Mouse (Mus musculus) heart, embryonic 11.5 days (tissue): ENCODE results near the gene Inpp4a. TPM values are rescaled to one million over a fixed set of nuclear protein-coding genes. Genes with fewer than 3 reads are reported as not detected.
A peak's percentile ranks its signal among the peaks of the same experiment; 100 is the strongest.

Experiments
- ATAC-seq: fragments of 200-750 bp; cut with Nextera tagmentation; replicated peaks from 2 replicates; pipeline ENCODE4 v1.8.0; 2017; ENCODE audit warnings: moderate library complexity; ENCODE audit not compliant: insufficient number of reproducible peaks, low FRiP score, low TSS enrichment
- H3K27ac ChIP-seq: fragments of 300-500 bp; sonication (generic); 2 replicates; pipeline ENCODE4 v1.5.1; 2014; ENCODE audit warnings: mild to moderate bottlenecking, low read depth, low read length
- H3K27me3 ChIP-seq: fragments of 300-500 bp; sonication (generic); 2 replicates; pipeline ENCODE4 v1.6.1; 2014; ENCODE audit warnings: mild to moderate bottlenecking, low read length, mixed read lengths; ENCODE audit not compliant: control insufficient read depth, insufficient read depth
- H3K36me3 ChIP-seq: fragments of 300-500 bp; sonication (generic); 2 replicates; pipeline ENCODE4 v1.6.1; 2014; ENCODE audit warnings: mild to moderate bottlenecking, low read length, moderate library complexity, mixed read lengths; ENCODE audit not compliant: control insufficient read depth, insufficient read depth
- H3K4me1 ChIP-seq: fragments of 300-500 bp; sonication (generic); 2 replicates; pipeline ENCODE4 v1.6.1; 2014; ENCODE audit warnings: low read length; ENCODE audit not compliant: control insufficient read depth, insufficient read depth
- H3K4me2 ChIP-seq: fragments of 300-500 bp; sonication (generic); 2 replicates; pipeline ENCODE4 v1.6.1; 2014; ENCODE audit warnings: mild to moderate bottlenecking, moderate library complexity
- H3K4me3 ChIP-seq: fragments of 300-500 bp; sonication (generic); 2 replicates; pipeline ENCODE4 v1.5.1; 2014; ENCODE audit warnings: low read depth, low read length
- H3K9ac ChIP-seq: fragments of 300-500 bp; sonication (generic); 2 replicates; pipeline ENCODE4 v1.6.1; 2014; ENCODE audit warnings: mild to moderate bottlenecking, low read depth, low read length, moderate library complexity
- H3K9me3 ChIP-seq: fragments of 300-500 bp; sonication (generic); replicated peaks from 2 replicates; pipeline ENCODE4 v1.6.1; 2016; ENCODE audit warnings: low read length; ENCODE audit not compliant: control insufficient read depth
- WGBS: fragments of 180-500 bp; shearing (Covaris S2); extraction: QIAGEN DNeasy Blood & Tissue Kit; methylation state at CpG from one replicate; pipeline ENCODE4 v1.1.7; 2014; ENCODE audit not compliant: insufficient replicate concordance; 5-methylcytosine and 5-hydroxymethylcytosine counted together
- polyA plus RNA-seq: library from polyadenylated mRNA; unstranded; fragments of >200 nt; fragmentation: Nextera tagmentation; extraction: Ambion mirVana; gene quantifications from 2 replicates; pipeline ENCODE4 v1.2.1, GENCODE M21; 2014

Gene Inpp4a
- polyA plus RNA-seq, 1 experiment from 2014 or later: 12.7 TPM

DNA sequence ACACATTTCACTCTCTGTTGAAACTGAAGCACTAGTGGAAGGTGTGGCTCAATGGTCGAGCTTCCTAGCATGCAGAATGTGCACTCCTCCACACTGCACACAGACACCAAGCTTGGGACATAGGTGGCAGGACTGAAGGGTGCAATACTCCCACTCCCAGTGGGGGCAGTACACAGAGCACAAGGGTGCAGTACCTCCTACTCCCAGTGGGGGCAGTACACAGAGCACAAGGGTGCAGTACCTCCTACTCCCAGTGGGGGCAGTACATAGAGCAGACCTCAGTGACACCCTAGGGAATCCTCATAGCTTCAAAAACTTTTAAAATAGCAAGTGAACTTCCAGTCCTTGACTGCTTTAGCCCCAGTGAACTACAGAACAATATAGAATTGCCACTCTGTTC, 119.8 kb downstream of the Inpp4a start:
- ATAC-seq: no peak
- H3K27me3 ChIP-seq: no peaks in the 10 kb centered on the region
- H3K9me3 ChIP-seq: 0 out of 2 replicates have a peak, but pooled peaks cover 2% of the 10 kb centered on the region
- 92% methylated on average over 1 of the region's 1 CpGs for WGBS
- no peak overlapping the region for H3K9ac ChIP-seq
- no peaks in the 10 kb centered on the region for H3K4me1 ChIP-seq
- H3K27ac ChIP-seq: no peak overlapping the region
- no peak overlapping the region for H3K4me3 ChIP-seq
- H3K36me3 ChIP-seq: peaks cover 22% of the 10 kb centered on the region
- H3K4me2 ChIP-seq: no peak overlapping the region

DNA sequence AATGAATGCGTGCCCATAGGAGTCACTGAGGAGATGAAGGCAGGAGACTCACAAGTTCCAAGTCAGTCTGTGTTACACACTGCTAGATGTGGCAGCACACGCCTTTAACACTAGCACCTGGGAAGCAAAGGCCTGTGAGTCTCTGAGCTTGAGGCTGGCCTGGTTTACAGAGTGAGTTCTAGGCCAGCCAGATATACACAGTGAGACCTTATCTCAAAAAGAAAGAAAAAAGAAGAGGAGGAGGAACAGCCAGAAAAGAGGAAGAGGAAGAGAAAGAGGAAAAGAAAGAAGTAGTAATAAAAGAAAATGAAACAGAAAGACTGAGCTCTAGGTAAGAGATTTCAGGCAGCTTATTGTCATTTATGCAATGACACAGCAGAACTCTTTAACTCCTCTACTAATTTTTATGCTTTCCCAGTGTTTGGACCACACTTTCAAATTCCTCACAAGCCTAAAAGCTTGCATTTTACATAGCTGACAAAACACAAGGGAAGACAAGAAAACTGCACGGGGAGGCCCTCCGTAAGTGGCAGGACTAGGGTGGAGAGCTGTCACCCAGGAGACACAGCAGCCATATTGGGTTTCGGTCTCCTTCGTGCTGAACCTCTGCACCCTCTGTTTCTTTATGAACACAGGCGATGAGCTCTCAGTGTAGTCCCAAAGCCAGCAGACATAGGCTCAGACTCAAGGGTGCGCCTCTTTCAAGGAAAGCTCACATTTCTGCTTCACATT, 127.6 kb downstream of the Inpp4a start:
- 91% methylated on average over 8 of the region's 8 CpGs for WGBS
- H3K36me3 ChIP-seq: peaks cover 11% of the 10 kb centered on the region
- no peaks in the 10 kb centered on the region for H3K27me3 ChIP-seq

DNA sequence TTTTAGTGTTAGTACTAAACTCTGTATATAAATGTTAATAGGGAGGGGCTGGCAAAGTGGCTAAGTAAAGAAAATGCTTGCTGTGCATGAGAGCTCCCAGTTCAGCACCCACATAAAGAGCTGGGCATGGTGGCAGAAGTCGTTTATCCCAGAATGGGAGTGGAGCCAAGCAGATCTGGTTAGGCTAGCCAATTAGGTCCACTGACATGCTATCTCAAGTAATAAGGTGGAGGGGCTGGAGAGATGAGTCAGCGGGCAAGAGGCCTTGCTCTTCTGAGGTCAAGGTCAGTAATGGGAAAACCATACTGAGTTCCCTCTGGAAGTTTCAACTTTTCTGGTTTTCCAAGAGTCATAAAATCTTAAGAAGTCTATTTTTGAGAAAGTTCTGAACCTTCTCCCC, 129.2 kb downstream of the Inpp4a start:
- Histone ChIP-seq H3K27me3 (no peaks in the 10 kb centered on the region), H3K4me3 (peak overlapping the region; percentile 89), H3K4me2 (peak overlapping the region; percentile 90), H3K9ac (peak overlapping the region; percentile 91), H3K9me3 (0 out of 2 replicates have a peak, but pooled peaks cover 2% of the 10 kb centered on the region), H3K36me3 (peaks cover 19% of the 10 kb centered on the region), H3K4me1 (peaks cover 19% of the 10 kb centered on the region), H3K27ac (no peak overlapping the region; the same call in 1 of the 2 replicates)
- WGBS: 49% methylated on average over 2 of the region's 2 CpGs
- ATAC-seq: no peak

More for the DNA sequence above, 127.6 kb downstream of the Inpp4a start:
- H3K4me1 ChIP-seq: peaks cover 19% of the 10 kb centered on the region
- H3K9me3 ChIP-seq: 0 out of 2 replicates have a peak, but pooled peaks cover 2% of the 10 kb centered on the region
- ATAC-seq: no peak
- H3K4me3 ChIP-seq: no peak overlapping the region
- H3K27ac ChIP-seq: no peak overlapping the region
- no peak overlapping the region for H3K4me2 ChIP-seq
- no peak overlapping the region for H3K9ac ChIP-seq

DNA sequence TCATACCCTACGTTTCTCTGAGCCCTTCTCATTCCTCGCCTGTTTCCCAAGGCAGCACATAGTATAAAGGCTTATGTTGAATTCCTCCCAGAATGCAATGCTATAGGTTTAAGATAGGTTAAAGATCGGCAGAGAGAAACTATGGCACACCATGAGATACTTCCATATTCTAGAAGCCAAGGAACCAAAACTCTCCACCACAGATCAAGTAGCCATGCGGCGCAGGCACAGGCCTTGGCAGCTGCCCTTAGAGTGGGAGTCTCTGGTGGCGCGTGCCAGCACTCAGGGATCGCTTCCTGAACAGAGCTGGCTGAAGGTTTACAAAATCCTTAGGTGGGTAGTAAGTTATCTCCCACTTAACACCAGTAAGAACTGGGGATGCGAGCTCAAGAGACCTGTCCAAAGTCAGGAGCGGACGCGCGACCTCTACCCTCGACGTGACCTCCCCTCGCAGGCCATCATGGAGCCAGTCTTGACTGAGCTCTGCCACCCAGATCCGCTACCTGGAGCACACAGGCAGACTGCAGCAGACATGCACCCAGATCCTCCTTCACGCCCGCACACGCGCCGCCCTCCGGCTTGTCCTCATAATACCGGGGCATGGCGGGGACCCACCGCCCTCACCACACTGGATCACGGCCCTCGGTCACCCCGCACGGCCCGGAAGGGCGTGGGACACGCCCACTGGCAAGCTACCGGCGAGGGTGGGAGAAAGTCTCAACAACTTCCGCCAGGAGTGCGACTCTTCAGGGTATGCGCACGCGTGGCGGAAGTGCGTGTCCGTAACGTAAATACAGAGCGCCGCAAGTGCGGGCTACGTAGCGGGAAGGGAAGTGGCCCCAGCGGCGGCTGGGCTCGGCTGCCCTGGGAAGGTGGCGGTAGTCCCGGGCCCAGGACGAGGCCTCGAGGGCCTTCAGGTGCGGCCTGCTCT, 130.0 kb downstream of the Inpp4a start, which contains the start of the genes Coa5 and Unc50:
TSS of gene Coa5 (minus strand) at position 738 of the 931 bp plus-strand sequence.
TSS of gene Unc50 (plus strand) at position 774 of the 931 bp plus-strand sequence.
- Histone ChIP-seq H3K4me1 (peaks cover 19% of the 10 kb centered on the region), H3K4me2 (peak within 1 kb of the TSS; percentile 90), H3K36me3 (peaks cover 17% of the 10 kb centered on the region), H3K9me3 (no peaks in the 10 kb centered on the region), H3K4me3 (peak within 1 kb of the TSS; percentile 89), H3K9ac (peak within 1 kb of the TSS; percentile 91), H3K27me3 (no peaks in the 10 kb centered on the region), H3K27ac (peak within 1 kb of the TSS; percentile 71)
- 2% methylated on average over 57 of the region's 57 CpGs for WGBS
- ATAC-seq: peak; percentile 97

DNA sequence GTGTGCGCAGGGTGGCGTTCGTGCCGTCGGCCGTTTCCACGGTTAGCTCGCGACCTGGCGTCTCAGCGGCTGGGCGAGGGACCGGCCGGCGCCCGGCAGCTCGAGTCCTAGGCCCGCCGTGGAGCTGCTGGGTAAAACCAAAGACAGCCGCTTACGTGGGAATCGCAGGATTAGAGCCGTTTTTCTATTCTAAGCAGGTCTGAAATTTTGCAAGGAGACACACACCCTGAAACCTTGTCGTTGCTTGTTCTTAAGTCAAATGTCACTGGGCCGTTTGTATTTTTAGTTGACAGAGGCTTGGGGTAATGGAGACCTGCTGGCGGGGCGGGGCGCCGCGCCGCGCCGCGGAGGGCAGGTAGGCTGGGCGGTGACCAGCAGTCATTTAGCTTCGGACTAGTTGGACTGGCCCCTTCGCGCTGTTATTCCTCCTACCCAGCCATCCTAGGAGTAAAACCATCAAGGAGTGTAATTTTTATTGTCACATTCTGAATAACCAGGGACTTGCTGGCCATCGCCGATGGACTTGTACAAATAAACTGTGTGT, 130.7 kb downstream of the Inpp4a start:
- Histone ChIP-seq H3K4me1 (peaks cover 19% of the 10 kb centered on the region), H3K27me3 (no peaks in the 10 kb centered on the region), H3K9me3 (no peaks in the 10 kb centered on the region), H3K4me3 (peak overlapping the region; percentile 89), H3K4me2 (peak overlapping the region; percentile 90), H3K9ac (peak overlapping the region; percentile 91), H3K36me3 (peaks cover 17% of the 10 kb centered on the region), H3K27ac (peak overlapping the region; percentile 71)
- ATAC-seq: no peak; the same call in 1 of the 2 replicates
- 2% methylated on average over 40 of the region's 40 CpGs for WGBS

DNA sequence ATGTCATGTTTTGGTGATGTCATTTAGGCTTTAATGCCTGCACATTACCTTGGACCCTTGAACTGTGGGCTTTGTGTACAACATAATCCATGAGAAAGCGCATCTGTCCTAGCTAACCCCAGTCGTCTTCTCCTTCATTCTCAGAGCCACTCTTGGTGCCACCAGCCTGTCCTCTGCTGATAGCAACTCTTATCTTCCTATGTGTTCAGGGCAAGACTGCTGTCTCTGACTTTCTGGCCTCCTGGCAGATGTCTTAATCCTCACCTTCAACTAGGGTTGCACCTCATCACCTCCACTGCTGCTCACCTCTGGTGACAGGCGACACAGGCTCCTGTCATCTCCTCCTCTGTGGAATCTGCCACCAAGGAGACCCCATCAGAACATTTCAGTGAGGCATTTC, 136.8 kb downstream of the Inpp4a start:
- WGBS: 79% methylated on average over 3 of the region's 3 CpGs
- Histone ChIP-seq H3K27ac (no peak overlapping the region), H3K27me3 (no peaks in the 10 kb centered on the region), H3K9ac (no peak overlapping the region), H3K9me3 (no peaks in the 10 kb centered on the region), H3K4me3 (no peak overlapping the region), H3K4me1 (peaks cover 3% of the 10 kb centered on the region; the same call in 1 of the 2 replicates), H3K4me2 (no peak overlapping the region), H3K36me3 (peaks cover 23% of the 10 kb centered on the region)
- no peak for ATAC-seq

DNA sequence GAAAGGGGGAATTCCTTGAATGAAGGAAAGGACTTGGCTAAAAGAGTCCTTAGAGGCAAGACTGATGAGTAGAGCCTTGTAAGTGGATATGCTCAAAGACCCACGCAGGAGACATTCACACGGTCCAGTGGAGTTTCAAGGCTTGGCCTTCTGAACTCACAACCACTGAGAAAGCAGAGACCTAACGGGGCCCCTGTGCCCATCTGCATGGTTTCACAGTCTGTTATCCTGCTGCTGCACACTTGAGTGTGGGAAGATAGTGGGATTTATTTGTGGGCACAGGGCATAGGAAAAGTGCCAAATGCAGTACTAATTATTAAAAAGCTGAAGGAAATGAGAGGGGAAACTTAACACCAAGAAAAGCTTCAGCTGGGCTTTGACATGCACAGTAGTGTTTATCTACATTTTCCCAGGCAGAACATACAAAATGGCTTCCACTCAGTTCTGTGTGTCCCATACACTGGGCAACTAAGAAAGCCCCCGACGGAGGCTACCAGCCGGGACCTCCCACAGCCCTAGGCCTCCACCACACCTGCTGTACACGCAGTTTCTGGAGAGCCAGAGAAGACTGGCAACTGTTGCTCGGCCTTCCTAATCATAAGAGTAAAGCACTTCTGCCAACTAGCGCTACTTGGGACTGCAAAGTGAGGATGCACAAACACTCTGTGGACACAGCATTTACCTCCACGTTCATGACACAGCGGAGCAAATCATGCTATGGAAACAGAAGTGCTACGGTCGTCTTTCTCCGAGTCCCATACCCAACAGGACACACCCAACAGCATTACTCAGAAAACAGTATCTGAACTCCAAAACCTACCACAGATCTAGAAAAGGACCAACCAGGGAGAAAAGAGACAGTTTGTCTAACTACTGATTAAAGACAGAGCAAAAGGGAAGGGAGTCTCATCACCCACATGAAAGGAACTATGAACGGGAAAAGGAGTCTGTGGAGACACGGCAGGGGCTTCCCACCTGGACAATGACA, 143.5 kb downstream of the Inpp4a start:
- Histone ChIP-seq H3K9me3 (no peaks in the 10 kb centered on the region), H3K9ac (no peak overlapping the region), H3K27ac (no peak overlapping the region), H3K36me3 (no peaks in the 10 kb centered on the region; the same call in 1 of the 2 replicates), H3K4me3 (no peak overlapping the region), H3K4me2 (no peak overlapping the region), H3K4me1 (no peaks in the 10 kb centered on the region), H3K27me3 (no peaks in the 10 kb centered on the region)
- 88% methylated on average over 16 of the region's 16 CpGs for WGBS
- no peak for ATAC-seq
